Mouse (Mus musculus): Measurements from ENCODE around the gene Slc25a33.

Slc25a33 gene

DNA sequence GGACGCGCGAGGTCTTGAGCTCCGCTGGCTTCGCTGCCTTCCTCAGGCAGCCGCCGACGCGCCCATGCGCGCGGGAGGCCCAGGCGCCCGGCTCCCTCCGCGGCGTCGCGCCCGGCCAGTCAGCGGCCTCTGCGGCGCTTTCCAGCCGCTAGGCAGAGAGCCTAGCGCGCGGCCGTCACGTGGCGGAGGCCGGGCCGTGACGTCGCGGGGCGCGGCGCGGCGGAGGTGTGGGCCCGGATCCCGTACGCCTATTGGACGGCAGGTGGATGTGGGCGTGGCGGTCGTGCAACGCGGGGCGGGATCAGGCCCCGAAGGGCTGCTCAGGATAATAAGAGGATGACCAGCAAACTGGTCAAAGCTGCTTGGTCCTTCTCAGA is at the start of gene Slc25a33:
Slc25a33 (minus strand) TSS at position 184 of the 377 bp plus-strand sequence.
- peak; percentile 100 for DNase-seq

DNA sequence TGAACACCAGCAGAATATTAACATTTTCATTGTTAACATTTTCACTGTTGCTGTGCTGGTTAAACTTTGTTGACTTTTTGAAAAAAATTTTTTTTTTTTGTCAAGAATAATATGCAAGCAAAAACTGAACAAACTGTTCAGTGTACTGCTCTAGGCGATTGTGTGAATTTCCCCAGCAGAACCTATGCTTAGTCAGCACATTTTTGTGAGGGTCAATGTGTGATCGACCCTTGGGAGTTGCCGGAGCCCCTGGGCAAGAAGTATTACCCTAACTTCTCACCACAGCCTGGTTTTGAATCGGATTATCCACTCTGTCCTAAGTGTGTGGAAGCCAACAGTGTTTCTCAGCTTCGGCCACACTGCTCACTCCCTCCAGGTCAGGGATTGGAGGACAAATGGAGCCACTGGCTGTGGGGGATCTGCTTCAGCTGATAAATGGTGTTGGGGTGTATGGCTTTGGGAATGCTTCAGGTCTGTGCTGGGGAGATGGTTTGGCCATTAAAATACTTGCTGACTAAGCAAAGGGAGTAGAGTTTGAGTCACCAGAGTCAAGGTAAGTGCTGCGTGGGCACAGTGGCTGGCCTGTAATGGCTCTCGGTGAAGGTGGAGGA is 48.6 kb upstream of the Slc25a33 start:
- peak; percentile 87 for DNase-seq

DNA sequence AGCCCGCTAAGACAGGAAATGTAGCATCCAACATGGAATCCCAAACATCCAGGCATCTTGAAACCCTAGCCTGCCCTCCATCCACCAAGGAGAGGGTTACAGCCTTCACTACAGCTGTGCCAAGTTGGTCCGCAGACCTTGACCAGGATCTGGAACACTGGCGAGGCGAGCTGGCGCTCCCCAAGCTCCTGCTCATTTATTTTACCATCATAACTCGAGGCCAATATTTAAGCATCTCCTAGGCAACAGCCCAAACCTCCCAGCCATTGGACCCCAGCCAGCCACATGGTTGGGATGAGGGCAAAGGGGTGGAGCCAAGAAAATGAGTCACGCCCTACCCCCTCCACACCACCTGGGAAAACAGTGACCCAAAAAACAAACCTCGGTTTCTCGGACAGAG is 48.0 kb upstream of the Slc25a33 start:
- DNase-seq: peak; percentile 97

DNA sequence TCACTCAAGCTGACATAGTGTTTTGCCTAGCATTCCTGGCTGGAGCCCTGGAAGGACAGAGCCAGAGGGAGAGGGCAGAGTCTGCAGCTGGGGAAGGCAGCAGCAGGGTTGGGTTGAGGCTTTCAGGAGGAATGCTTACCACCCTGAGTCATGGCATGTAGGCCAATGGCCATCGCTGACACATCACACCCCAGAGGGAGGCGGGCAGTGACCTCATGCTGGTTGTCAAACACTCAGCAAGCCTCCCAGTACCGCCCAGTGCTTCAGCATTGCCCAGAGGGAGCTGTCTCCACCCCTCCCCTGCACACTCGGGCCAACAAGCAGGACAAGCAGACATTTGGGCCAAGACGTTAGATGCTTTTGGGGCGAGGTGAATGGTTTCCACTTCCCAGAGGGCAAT is 46.5 kb upstream of the Slc25a33 start:
- peak; percentile 99 for DNase-seq

DNA sequence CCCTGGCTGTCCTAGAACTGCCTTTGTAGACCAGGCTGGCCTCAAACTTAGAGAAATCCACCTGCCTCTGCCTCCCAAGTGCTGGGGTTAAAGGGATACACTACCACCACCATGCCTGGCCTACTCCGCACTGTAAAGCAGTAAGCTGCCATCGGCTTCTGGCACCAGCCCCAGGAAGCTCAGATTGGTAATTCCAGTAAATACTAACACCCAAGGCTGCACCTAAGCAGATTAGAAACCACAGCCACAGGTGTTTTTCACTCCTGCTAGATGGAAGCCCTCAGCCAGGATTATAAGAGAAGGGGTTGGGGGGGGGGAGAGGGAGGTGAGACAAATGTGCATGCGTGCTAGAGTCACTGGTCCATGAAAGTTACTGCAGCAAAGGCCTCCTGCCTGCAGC is 45.1 kb upstream of the Slc25a33 start:
- no peak for DNase-seq

DNA sequence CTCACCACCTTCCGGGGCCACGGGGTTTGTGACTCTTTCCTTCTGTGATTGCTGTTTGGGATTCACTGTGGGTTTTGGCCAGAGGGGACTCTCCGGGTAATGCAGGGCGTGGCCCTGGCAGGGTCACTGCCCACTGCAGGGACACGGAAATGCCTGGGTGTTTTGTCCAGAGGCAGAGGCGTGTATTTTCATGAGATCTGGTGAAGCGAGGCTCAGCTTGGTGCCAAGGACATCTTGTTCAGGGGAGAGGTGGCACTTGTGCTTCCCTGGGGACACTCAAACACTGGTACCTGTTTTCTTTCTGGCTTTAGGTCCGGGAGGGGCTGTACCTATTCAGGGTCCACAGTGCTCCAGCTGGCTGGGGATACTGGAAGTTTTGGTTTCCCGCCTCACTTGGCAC is 42.5 kb upstream of the Slc25a33 start:
- no peak for DNase-seq

DNA sequence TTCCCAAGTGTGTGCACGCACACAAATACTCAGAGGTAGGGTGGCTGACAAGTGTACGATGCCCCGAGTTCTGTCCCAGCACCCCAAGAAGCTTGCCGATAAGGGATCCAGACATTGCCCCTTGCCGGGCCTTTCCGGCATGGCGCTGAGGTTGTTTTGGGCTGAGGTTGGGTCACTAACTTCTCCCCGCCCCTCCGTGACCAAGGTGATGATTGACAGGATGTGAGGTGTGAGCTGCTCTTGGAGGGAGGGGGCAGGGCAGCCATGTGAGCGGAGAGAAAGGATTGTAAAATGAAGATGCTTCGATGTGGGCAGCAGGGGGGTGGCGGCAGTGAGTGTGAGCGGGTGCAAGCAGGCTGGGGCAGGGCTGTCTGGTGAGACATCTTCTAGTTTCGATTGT is 41.5 kb upstream of the Slc25a33 start:
- DNase-seq: no peak

DNA sequence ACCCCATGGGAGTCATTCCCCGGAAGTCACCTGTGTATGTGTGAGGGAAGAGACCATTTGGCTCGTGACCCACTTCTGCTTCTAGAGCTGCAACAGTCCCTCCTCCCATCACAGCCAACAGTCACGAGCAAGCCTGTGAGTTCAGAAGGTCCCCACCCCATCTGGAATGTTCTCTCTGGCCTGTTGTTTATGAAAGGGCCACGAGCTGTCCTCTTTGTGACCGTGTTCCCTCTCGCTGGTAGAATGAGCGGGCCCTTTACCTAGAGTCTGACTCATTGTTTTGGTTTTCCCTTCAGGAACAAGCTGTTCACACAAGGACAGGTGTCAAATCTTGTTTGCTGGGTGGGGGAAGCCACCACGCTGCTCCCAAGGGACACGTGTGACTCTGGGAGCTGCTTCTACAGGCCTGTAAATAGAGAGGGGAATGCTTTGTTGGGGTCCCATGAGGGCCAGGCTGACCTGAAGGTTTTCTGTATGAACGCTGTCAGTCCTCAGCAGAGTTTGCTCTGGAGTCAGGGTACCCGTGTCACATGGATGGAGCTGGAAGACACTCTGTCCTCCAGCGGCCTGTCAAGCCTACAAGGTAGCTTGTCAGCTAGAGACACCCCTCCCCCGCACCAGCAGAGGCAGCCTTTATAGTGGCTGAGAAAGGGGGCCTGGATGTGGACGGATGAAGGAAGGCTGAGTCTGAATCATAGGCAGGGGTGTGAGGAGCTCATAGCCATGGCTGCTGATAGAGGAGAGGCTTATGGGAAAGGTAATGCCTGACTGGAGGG is 39.5 kb upstream of the Slc25a33 start:
- peak; percentile 91 for DNase-seq

DNA sequence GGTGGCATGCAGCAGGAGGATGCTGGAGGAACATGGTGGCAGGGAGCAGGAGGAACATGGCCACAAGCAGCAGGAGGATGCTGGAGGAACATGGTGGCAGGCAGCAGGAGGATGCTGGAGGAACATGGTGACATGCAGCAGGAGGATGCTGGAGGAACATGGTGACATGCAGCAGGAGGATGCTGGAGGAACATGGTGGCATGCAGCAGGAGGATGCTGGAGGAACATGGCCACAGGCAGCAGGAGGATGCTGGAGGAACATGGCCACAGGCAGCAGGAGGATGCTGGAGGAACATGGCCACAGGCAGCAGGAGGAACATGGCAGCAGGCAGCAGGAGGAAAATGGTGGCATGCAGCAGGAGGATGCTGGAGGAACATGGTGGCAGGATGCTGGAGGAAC is 36.3 kb upstream of the Slc25a33 start:
- DNase-seq: peak; percentile 96

DNA sequence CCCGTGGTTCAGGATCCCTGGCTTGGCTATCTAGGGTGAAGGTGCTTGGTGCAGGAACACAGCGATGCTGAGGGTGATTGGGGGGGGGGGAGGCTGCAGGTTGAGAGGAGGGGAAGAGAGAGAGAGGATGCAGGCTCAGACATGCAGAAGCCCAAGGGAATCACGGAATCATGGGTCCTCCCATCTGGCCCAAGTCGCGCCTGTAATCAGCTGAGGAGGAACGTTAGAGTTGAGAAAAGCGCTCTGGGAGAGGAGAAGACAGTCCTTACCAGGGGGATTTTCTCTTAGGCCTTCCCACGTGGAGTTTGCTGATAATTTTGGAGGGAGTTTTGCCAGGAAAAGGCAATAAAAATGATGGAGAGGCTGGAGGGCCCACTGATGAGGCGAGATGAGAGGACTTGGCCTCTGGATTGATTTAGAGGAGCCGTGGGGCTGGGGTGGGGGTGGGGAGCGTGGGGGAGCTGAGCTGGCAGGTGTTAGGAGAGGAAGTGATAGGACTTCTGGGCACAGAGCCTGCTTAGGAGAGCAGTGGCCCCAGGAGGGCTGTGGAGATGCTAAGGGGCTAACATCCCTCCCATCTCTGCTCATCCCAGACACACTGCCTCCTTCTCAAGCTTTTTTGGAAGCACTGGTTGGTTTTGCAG is 34.6 kb upstream of the Slc25a33 start:
- DNase-seq: peak; percentile 91

DNA sequence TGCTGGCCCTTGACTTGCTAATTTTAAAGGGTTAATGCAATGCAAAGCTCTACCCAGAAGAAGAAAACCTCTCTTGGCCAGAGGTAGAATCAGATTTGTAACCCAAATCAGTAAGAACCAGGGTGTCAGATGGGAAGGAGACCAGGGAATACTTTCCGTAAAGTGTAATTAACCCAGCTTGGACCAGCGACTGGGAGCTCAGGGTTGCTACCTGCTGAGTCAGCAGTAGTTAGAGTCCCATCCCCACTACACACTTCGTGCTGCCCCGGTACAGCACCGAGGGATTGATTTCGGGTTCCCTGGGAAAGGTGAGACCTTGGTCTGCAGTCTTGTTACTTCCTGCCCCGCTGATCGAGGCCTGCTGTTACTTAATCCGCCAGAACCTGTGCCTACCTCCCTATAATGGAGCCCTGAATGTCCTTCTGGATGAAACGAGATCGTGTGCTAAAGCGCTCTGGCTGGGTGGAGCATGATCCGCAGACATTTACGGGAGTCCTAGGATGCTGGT is 34.0 kb upstream of the Slc25a33 start:
- peak; percentile 74 for DNase-seq

DNA sequence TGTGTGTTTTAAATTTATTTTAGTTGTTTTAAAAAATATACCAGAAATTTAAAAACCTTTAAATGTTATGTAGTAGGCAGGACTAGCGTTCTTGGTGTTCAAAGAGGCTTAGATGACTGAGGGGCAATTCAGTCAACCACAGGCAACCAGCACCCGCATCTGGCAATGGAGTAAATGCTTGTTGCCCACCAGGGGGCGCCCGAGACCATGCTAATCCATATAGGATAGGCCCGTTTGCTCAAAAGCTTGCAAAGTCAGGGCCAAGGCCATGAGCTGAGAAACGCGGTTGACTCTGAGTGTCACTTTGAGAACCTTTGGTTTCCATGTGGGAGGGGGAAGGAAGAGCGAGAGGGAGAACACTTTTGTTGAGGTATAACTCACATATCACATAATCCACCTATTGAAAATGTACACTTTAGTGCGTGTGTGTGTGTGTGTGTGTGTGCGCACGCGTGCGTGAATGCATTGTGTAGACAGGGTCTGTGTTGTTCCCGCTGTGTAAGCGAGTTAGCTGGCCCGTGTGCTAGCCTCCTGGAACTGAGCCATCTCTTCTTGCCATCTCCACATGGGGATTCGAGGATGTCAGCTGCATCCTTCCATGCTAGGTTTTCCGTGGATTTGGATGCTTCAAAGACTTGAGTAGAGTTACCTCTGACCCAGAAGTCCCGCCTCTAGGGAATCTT is 32.8 kb upstream of the Slc25a33 start:
- DNase-seq: peak; percentile 95

DNA sequence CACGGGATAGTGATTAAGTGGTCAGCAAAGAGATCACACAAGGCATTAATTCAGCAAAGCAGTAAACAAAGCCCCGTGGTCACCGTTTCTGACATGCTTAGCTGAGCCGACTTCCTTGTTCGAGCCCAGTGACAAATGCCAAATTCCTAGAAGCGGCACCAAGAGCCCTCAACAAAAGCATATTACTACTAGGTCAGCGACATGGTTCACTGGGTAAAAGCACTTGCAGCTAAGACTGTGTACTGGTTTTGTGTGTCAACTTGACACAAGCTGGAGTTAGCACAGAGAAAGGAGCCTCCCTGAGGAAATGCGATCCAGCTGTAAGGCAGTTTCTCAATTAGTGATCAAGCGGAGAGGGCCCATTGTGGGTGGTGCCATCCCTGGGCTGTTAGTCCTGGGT is 28.2 kb upstream of the Slc25a33 start:
- DNase-seq: no peak

DNA sequence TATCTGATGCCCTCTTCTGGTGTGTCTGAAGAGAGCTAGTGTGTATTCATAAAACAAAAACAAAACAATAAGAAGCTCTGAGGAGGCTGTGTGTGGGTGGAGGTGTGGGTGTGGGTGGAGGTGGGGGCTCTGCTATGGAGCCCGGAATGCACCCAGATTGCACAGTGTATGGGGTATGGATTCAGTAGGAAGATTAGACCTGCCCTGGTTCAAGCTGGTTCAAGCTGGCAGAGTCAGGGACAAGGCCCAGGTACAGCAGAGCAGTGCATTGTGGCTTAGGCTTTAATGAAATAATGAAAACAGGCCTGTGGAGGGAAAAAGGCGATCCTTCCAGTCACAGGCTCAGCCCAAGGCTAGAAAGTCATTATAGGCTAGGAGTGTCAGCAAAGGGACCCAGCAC is 26.5 kb upstream of the Slc25a33 start:
- no peak for DNase-seq

DNA sequence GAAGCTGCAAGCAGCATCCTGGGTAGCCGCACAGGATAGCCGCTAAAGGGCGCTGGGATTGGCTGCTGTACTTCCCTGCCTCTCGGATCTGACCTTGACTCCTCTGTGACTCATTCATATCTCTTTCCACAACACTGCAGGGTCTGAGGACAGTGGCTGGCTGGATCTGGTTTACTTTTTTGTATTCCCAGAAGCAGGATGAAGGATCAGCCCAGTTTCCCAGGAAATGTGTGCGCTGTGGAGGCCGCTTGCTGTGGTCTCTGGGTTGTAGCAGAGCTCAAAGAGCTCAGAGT is 26.0 kb upstream of the Slc25a33 start:
- DNase-seq: peak; percentile 96

DNA sequence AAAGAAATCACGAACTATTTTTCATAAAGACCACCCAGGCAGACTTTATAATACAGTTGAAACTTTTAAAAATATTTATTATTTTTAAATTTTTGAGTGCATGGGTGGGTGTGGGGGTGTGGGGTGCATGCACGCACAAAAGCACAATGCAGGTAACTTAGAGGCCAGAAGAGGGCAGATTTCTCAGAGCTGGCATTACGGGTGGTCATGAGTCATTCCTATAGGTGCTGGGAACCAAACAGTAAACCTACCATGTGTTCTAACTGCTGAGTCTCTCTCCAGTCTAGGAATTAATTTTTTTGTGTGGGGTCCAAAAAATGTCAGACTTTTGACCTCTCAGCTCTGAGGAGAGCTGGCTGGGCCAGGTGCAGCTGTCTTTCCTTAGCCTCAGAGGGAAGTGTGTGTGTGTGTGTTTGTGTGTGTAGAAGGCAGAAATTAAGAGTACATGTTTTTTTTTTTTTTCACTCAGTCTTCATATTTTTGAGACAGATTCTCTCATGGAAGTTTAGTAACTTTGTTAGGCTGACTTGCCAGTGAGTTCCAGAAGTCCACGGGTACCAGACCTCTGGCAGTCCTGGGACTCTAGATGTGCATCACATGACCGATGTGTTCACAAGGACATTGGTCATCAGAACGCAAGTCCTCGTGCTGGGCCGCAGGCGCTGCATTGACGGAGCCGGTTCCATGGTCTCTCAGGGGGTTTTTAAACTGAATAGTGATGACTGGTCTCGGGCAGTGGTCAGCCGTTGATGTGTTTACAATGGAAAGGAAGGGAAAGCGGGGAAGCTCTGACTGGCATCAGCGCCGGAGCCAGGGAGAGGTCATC is 25.5 kb upstream of the Slc25a33 start:
- no peak for DNase-seq

DNA sequence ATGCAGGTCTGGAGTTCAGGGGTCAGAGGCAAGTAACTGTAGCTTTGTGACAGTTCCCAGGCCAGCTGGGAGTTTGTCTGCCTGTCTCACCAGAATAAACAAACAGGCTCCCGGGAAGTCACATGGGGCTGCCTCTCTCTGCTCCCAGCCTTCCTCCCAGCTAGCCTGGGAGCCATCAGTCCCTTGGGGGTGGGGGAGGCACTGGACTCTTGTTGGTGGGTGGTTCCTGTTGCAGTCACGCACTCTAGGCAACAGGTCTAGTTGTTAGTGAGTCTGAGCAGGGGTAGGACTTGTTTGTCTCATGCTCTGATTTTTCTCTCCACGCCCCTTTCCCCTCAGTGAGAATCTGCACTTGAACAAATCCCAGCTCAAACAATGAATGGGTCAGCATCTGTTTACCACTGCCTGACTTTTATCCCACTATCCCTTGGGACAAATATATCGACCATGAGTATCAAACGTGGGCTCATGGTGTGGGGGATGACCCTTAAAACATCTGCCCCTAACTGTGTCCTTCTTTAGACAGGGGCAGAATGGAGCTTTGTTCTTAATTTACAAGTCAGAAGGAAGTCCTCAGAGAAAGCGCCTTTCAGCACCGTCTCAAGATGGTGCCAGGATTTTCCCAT is 24.7 kb upstream of the Slc25a33 start:
- DNase-seq: peak; percentile 98

DNA sequence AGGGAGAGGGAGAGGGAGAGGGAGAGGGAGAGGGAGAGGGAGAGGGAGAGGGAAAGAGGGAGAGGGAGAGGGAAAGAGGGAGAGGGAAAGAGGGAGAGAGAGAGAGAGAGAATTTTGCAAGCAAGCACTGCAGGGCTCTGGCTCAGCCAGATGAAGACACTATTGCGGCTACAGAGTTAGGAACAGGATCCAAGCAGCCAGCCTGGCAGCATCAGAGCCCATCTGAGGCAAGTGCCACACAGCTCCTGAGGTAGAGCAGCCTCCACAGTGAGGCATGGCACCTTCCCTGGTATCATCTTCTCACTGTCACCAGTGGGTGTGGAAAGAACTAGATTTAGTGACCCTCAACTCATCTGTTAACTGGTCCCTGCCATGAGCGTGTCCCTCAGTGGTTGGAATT is 24.0 kb upstream of the Slc25a33 start:
- DNase-seq: no peak

DNA sequence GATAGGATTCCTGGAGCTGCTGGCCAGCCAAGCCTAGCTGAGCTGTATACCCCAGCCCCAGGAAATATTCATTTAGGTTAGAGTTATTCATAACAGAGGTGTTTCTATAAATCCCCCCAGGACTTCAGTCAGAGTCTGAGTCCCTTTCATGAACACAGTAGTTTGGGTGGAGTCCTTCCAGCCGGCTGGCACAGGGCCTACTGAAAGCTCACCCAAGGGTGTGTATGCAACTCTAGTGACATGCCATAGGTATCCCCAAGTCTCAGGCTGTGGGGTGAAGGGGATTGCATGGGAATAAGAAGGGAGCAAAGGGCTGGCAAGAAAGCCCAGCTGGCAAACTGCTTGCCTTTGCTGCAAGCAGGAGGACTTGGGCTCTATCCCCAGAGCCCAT is 23.1 kb upstream of the Slc25a33 start:
- no peak for DNase-seq

DNA sequence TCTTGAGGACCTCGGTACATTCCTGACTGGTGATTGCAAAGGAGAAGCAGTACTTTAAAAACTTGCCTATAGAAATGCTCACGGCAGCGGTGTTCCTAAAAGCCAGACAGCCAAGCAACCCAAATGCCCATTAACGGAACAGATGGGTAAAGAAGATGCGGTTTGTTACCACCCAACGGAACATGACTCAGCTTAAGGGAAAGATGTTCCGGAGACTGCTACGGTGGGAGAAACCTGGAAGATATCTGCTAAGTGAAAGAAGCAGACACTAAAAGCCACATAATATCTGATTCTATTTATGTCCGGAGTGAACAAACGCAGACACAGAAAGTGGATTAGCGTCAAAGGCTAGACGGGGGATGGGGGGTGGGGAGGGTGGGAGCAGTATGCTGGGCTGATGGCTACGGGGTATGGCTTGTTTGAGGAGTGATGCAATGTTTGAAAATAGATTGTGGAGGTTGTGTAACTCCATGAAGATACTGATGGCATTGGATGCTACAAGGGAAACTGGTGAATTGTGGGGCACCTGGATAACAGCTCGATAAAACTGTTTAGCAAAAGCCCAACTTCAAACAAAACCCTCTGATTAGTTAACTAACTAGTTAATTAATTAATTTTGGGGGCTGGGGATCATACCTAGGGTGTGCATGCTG is 22.6 kb upstream of the Slc25a33 start:
- no peak for DNase-seq

DNA sequence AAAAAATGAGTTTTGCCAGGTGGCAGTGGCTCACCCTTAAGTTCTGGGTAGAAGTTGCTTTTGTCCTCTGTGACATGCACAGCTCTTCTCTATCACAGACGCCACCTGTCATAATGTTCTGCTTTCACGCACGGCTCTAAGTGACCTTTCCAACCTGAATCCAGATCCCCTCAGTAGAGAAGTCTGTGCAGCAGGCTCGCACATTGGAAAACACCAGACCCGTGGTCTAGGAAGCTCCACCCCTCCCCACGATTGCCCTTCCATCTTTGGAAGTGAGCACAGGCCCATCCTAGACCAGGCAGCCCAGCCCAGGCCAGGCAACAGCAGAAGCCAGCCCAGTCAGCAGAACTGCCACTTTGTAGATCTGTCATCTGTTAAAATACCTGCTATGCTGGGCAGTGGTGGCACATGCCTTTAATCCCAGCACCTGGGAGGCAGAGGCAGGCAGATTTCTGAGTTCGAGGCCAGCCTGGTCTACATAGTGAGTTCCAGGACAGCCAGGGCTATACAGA is 20.9 kb upstream of the Slc25a33 start:
- DNase-seq: peak; percentile 91

DNA sequence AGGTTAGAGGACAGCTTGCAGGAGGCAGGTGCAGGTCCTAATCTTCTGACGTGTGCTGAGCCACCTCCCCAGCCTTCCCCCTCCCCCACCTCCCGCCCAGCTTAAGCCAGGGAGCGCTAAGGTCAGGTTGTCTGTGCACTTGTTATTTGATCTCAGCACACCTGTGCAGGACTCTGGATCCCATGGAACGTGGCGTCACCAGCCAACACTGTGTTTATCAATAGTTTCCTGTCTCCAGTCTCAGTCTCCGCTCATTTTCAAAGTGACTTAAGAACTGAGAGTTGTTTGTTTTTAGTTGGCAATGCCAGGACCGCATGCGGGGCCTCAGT is 19.9 kb upstream of the Slc25a33 start:
- DNase-seq: no peak

All from heart, adult 11 months (tissue).